Mouse (Mus musculus) olfactory bulb, adult 2 months (tissue): ENCODE measurements around the gene Nav3.

Experiments
- CTCF ChIP-seq: fragments of 200-500 bp; IDR thresholded peaks from 2 replicates; pipeline ENCODE4 v1.5.1; 2012; ENCODE audit warnings: low read depth, mild to moderate bottlenecking, low read length, moderate library complexity; ENCODE audit not compliant: insufficient read depth
- POLR2A ChIP-seq: fragments of 200-500 bp; IDR thresholded peaks from 2 replicates; pipeline ENCODE4 v1.6.1; 2012; ENCODE audit warnings: mild to moderate bottlenecking, low read depth, low read length, moderate library complexity; ENCODE audit not compliant: insufficient read depth

DNA sequence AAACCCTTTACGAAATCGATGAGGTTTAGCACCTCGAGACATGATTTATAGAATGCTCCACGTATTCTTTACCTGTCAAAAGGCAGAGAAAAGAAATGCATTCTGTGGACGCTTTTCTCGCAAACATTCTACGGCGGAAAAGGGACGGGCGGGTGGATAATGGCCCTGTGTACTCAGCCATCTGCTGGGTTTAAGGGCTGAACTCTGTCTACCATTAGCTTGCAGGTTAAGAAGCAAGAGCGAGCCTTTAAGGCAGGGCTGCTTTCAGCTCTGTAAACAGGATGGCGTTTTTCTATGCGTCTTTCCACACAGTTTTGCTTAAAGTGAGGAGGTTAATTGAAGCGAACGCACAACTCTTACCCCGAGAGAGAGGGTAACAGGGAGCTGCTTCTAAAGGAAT lies 818.3 kb downstream of the Nav3 start:
- TF ChIP-seq POLR2A (no peak), CTCF (no peak)
